Mouse (Mus musculus): Measurements from ENCODE around the gene Serinc5. TPM values are rescaled to one million over a fixed set of nuclear protein-coding genes. Genes with fewer than 3 reads are reported as not detected.

Serinc5 gene
- polyA plus RNA-seq, 1 experiment = 19.7 TPM

- H3K4me3 ChIP-seq (ENCODE audit: low read depth, low read length) = no peak overlapping the region
These were observed 26.7 kb upstream of the Serinc5 start for GRCm38 (mm10) chr13:92584094-92584717.

GRCm38 (mm10) chr13:92588704-92589103, 22.2 kb upstream of the Serinc5 start:
- H3K9me3 ChIP-seq (replicated peaks; ENCODE audit: control insufficient read depth, insufficient read depth, low read length, poor library complexity, severe bottlenecking) = peaks cover 2% of the 10 kb centered on the region; the same call in 1 of the 2 replicates
- H3K27me3 ChIP-seq (ENCODE audit: control insufficient read depth, insufficient read depth, low read length, poor library complexity, severe bottlenecking) = no peaks in the 10 kb centered on the region
- no peaks in the 10 kb centered on the region for H3K4me1 ChIP-seq (ENCODE audit: control insufficient read depth, insufficient read depth, low read length)
- H3K4me3 ChIP-seq (ENCODE audit: low read depth, low read length) = no peak overlapping the region
- H3K9ac ChIP-seq (ENCODE audit: low read depth, poor library complexity, severe bottlenecking) = no peak overlapping the region
- no peak overlapping the region for H3K27ac ChIP-seq (ENCODE audit: insufficient read depth, low read length)
- no peaks in the 10 kb centered on the region for H3K36me3 ChIP-seq (ENCODE audit: control insufficient read depth, insufficient read depth, low read length, poor library complexity, severe bottlenecking)
- TF ChIP-seq EP300 (IDR thresholded peaks at IDR 0.05; ENCODE audit: insufficient read depth, low read depth, low read length) (no peak), CTCF (IDR thresholded peaks at IDR 0.05; ENCODE audit: low read depth, low read length) (no peak), POLR2A (IDR thresholded peaks at IDR 0.05; ENCODE audit: insufficient read depth, low read length) (no peak)

More at GRCm38 (mm10) chr13:92584094-92584717, 26.7 kb upstream of the Serinc5 start:
- Histone ChIP-seq H3K9me3 (replicated peaks; ENCODE audit: control insufficient read depth, insufficient read depth, low read length, poor library complexity, severe bottlenecking) (no peaks in the 10 kb centered on the region), H3K4me1 (ENCODE audit: control insufficient read depth, insufficient read depth, low read length) (no peaks in the 10 kb centered on the region), H3K36me3 (ENCODE audit: control insufficient read depth, insufficient read depth, low read length, poor library complexity, severe bottlenecking) (no peaks in the 10 kb centered on the region), H3K9ac (ENCODE audit: low read depth, poor library complexity, severe bottlenecking) (no peak overlapping the region), H3K27ac (ENCODE audit: insufficient read depth, low read length) (no peak overlapping the region), H3K27me3 (ENCODE audit: control insufficient read depth, insufficient read depth, low read length, poor library complexity, severe bottlenecking) (no peaks in the 10 kb centered on the region)
- no peak for TF ChIP-seq POLR2A (IDR thresholded peaks at IDR 0.05; ENCODE audit: insufficient read depth, low read length)
- no peak for TF ChIP-seq EP300 (IDR thresholded peaks at IDR 0.05; ENCODE audit: insufficient read depth, low read depth, low read length)
- no peak for TF ChIP-seq CTCF (IDR thresholded peaks at IDR 0.05; ENCODE audit: low read depth, low read length)

- H3K4me1 ChIP-seq (ENCODE audit: control insufficient read depth, insufficient read depth, low read length) = no peaks in the 10 kb centered on the region
- H3K27ac ChIP-seq (ENCODE audit: insufficient read depth, low read length) = no peak overlapping the region
- TF ChIP-seq POLR2A (IDR thresholded peaks at IDR 0.05; ENCODE audit: insufficient read depth, low read length) (no peak), CTCF (IDR thresholded peaks at IDR 0.05; ENCODE audit: low read depth, low read length) (no peak), EP300 (IDR thresholded peaks at IDR 0.05; ENCODE audit: insufficient read depth, low read depth, low read length) (no peak)
- no peaks in the 10 kb centered on the region for H3K36me3 ChIP-seq (ENCODE audit: control insufficient read depth, insufficient read depth, low read length, poor library complexity, severe bottlenecking)
- no peaks in the 10 kb centered on the region for H3K27me3 ChIP-seq (ENCODE audit: control insufficient read depth, insufficient read depth, low read length, poor library complexity, severe bottlenecking)
- no peak overlapping the region for H3K4me3 ChIP-seq (ENCODE audit: low read depth, low read length)
- H3K9ac ChIP-seq (ENCODE audit: low read depth, poor library complexity, severe bottlenecking) = no peak overlapping the region
- H3K9me3 ChIP-seq (replicated peaks; ENCODE audit: control insufficient read depth, insufficient read depth, low read length, poor library complexity, severe bottlenecking) = peaks cover 7% of the 10 kb centered on the region; the same call in 1 of the 2 replicates
These were observed 21.6 kb upstream of the Serinc5 start for GRCm38 (mm10) chr13:92589255-92589654.

- H3K36me3 ChIP-seq (ENCODE audit: control insufficient read depth, insufficient read depth, low read length, poor library complexity, severe bottlenecking) = no peaks in the 10 kb centered on the region
- H3K9me3 ChIP-seq (replicated peaks; ENCODE audit: control insufficient read depth, insufficient read depth, low read length, poor library complexity, severe bottlenecking) = peaks cover 10% of the 10 kb centered on the region
- no peak overlapping the region for H3K4me3 ChIP-seq (ENCODE audit: low read depth, low read length)
- no peaks in the 10 kb centered on the region for H3K27me3 ChIP-seq (ENCODE audit: control insufficient read depth, insufficient read depth, low read length, poor library complexity, severe bottlenecking)
- H3K27ac ChIP-seq (ENCODE audit: insufficient read depth, low read length) = no peak overlapping the region
- H3K9ac ChIP-seq (ENCODE audit: low read depth, poor library complexity, severe bottlenecking) = no peak overlapping the region
- TF ChIP-seq EP300 (IDR thresholded peaks at IDR 0.05; ENCODE audit: insufficient read depth, low read depth, low read length) = no peak
- no peak for TF ChIP-seq POLR2A (IDR thresholded peaks at IDR 0.05; ENCODE audit: insufficient read depth, low read length)
- no peak for TF ChIP-seq CTCF (IDR thresholded peaks at IDR 0.05; ENCODE audit: low read depth, low read length)
- no peaks in the 10 kb centered on the region for H3K4me1 ChIP-seq (ENCODE audit: control insufficient read depth, insufficient read depth, low read length)
These were observed 19.7 kb upstream of the Serinc5 start for GRCm38 (mm10) chr13:92591225-92591624.

- Histone ChIP-seq H3K27me3 (ENCODE audit: control insufficient read depth, insufficient read depth, low read length, poor library complexity, severe bottlenecking) (no peaks in the 10 kb centered on the region), H3K9me3 (replicated peaks; ENCODE audit: control insufficient read depth, insufficient read depth, low read length, poor library complexity, severe bottlenecking) (peaks cover 10% of the 10 kb centered on the region), H3K27ac (ENCODE audit: insufficient read depth, low read length) (no peak overlapping the region), H3K4me3 (ENCODE audit: low read depth, low read length) (no peak overlapping the region), H3K4me1 (ENCODE audit: control insufficient read depth, insufficient read depth, low read length) (no peaks in the 10 kb centered on the region), H3K36me3 (ENCODE audit: control insufficient read depth, insufficient read depth, low read length, poor library complexity, severe bottlenecking) (no peaks in the 10 kb centered on the region), H3K9ac (ENCODE audit: low read depth, poor library complexity, severe bottlenecking) (no peak overlapping the region)
- no peak for TF ChIP-seq CTCF (IDR thresholded peaks at IDR 0.05; ENCODE audit: low read depth, low read length)
- TF ChIP-seq EP300 (IDR thresholded peaks at IDR 0.05; ENCODE audit: insufficient read depth, low read depth, low read length) = no peak
- no peak for TF ChIP-seq POLR2A (IDR thresholded peaks at IDR 0.05; ENCODE audit: insufficient read depth, low read length)
These were observed 18.6 kb upstream of the Serinc5 start for GRCm38 (mm10) chr13:92592268-92592785.
